Mouse (Mus musculus) bone marrow macrophage, adult 2 months (primary cell): ENCODE measurements at regions not wholly inside any gene's neighbourhood (a gene's known extent, or its start where the extent isn't known, plus 50 kb on each side); places are given as distances from the start of the nearest gene placed in this dataset.

ENCODE experiments used
- H3K27ac ChIP-seq: 2 replicates; pipeline ENCODE4 v1.5.1; 2012; ENCODE audit warnings: low read depth, low read length; ENCODE audit not compliant: insufficient read depth
- H3K4me1 ChIP-seq: 2 replicates; pipeline ENCODE4 v1.6.1; 2012; ENCODE audit warnings: low read length; ENCODE audit not compliant: control insufficient read depth, insufficient read depth
- H3K4me3 ChIP-seq: 2 replicates; pipeline ENCODE4 v1.5.1; 2012; ENCODE audit warnings: mild to moderate bottlenecking, low read length, moderate library complexity; ENCODE audit not compliant: insufficient read depth
- CTCF ChIP-seq: IDR thresholded peaks from 2 replicates; pipeline ENCODE4 v1.5.1; 2012; ENCODE audit warnings: low read depth, mild to moderate bottlenecking, low read length, moderate library complexity
- POLR2A ChIP-seq: IDR thresholded peaks from 2 replicates; pipeline ENCODE4 v1.6.1; 2012; ENCODE audit warnings: mild to moderate bottlenecking, low read depth, low read length, borderline replicate concordance

DNA sequence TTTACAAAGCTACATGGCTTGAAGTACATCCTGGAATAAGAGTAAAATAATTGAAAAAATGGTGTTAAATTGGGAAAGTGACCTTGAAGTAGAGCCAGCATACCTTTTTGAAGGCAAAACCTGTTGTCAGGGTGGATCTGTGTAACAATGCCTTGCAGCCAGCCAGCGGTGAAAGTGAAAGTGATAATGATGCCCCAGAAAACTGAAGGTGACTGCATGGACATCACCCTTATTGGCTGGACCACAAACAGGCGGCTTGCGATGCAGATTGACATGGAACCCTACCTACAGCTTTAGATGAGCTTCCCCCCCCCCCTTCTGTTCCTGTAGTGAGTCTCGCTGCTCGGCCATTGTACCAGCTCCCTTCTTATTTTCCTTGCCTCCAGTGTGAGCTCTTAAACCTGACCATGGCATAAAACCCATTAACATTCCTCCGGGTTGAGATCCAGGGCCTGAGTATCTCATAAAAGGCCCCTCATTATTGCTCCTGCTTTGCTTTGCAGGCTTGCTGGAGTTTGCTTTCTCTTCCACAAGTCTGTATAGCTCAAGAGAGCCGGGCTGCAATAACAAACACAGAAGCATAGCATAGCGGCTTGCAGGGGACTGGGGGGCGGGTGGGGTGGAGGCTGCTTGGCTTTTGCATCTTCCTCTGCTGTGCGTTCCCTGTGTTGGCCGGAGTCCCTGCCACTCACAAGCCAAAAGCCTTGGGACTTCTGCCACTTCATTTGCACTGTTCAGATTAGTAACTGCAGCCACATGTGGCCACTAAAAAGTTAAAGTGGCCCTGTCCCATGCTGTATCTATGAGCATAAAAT is 292.1 kb downstream of the Plpp3 start:
- Histone ChIP-seq H3K4me3 (no peak overlapping the region), H3K27ac (no peak overlapping the region), H3K4me1 (no peaks in the 10 kb centered on the region)
- TF ChIP-seq CTCF (no peak), POLR2A (no peak)

DNA sequence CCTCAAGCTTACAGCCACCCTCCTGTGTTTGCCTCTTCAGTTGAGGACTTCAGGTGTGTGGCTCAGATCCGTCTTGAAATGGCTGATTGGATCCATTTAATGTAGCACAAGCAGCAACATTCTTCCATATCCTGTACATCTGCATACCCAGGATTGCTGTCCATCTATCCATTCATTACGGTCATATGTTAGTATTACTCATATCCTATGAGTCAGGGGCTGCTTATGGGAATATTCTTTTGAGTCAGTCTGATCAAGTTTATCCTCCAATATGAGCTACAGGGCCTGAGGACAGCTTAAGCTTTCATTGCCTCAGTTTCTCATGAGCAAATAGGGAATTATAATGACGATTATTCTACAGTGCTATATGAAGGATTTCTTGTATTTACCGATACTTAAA is 293.7 kb downstream of the Plpp3 start:
- Histone ChIP-seq H3K4me1 (no peaks in the 10 kb centered on the region), H3K4me3 (no peak overlapping the region), H3K27ac (no peak overlapping the region)
- TF ChIP-seq POLR2A, result no peak
- TF ChIP-seq CTCF, result no peak

DNA sequence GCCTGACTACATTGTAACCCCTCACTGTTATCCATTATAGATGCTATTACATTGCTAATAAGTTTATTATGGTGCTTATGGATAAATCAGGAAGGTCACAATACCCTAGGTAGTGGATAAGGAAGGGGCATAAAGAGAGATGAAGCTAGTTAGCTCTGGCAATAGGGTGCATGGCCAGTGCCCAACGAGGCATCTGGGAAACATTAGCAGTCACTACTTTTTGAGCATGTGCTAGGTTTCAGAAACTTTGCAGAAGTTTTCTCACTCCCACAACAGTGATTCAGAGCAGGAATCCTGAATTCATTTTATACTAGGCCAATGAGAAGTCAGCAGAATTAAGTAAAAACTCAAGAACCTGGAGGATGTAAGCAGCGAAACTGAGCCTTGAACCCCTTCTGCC is 294.7 kb downstream of the Plpp3 start:
- TF ChIP-seq CTCF (no peak), POLR2A (no peak)
- Histone ChIP-seq H3K4me1 (no peaks in the 10 kb centered on the region), H3K27ac (no peak overlapping the region), H3K4me3 (no peak overlapping the region)

DNA sequence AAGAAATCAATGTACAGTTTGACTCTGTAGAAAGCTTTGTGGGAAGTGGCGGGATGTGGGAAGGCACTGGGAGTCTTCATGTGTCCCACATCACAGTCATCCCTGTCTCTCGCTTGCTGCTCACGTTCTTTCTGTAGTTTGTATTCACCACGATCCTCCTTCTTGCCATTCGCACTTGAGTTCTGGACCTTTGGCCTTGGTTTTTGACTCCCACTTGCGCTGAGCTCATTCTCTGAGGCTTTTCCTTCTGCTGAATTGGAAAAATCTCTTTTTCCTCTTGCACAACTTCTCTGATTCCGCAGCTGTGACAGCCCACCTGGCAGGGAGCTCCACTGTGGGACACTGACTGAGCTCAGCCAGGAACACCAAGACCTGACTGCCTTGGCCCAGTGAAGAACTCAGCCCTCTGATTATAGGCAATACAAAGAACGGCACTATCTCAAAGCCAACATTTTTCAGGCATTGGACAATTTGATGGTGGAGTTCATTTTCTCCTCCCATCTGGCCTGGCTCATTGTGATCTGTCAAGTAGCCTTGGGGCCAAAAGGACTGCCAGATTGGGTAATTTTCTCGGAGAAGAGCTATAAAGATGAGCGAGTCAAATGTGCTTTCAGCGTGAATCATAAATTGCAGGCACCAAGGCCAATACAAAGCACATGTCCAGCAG is 299.9 kb downstream of the Plpp3 start:
- Histone ChIP-seq H3K4me3 (no peak overlapping the region), H3K27ac (no peak overlapping the region), H3K4me1 (no peaks in the 10 kb centered on the region)
- TF ChIP-seq POLR2A (no peak), CTCF (no peak)

DNA sequence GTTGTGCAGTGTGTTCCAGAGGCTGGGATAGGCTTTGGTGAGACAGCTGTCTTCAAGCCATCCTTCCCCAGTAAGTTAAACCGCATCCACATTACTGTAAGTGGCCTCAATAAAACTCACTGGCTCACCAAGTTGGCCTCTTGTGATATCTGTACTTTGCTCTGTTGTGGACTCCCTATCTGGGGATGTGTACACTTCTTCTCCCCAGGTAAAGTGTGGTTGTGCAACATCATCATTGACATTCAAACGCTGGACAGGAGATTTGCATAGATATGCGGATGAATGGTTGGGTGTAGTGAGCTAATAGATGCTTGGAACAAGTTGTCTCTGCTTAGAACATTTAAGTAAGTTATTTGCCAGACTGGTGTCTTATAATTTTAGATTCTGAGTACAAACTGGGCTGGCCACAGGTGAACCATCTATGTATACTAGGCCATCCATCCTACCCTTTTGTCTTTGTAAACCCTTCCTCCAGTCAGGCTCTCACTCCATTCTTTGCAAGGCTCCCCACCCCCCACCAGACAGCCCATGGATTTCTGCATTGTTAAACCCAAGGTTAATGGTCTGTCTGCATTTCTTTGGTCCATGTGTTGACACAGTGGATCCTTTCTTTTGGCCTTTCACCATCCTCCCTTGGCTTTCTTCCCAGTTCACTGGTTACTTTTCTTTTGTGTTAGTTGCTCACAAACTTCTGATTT is 303.0 kb downstream of the Plpp3 start:
- H3K4me3 ChIP-seq, result no peak overlapping the region
- no peak for TF ChIP-seq CTCF
- TF ChIP-seq POLR2A, result no peak
- no peak overlapping the region for H3K27ac ChIP-seq
- H3K4me1 ChIP-seq, result no peaks in the 10 kb centered on the region

DNA sequence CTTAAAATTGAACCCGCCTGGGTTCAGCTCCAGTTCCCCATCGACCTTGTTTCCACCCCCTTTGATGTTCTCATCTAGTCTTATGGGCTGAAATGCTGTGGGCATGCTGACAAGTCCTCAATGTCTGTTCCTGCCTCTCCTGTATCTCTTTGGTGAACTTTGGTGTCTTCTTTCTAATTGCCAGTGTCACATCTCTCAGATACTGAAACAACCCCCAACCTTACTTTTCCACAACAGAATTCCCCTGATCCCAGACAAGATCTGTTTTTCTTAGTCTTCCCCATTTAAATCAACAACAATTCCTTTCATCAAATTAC is 303.5 kb downstream of the Plpp3 start:
- no peak overlapping the region for H3K4me3 ChIP-seq
- no peak for TF ChIP-seq POLR2A
- no peak for TF ChIP-seq CTCF
- H3K27ac ChIP-seq, result no peak overlapping the region
- no peaks in the 10 kb centered on the region for H3K4me1 ChIP-seq

DNA sequence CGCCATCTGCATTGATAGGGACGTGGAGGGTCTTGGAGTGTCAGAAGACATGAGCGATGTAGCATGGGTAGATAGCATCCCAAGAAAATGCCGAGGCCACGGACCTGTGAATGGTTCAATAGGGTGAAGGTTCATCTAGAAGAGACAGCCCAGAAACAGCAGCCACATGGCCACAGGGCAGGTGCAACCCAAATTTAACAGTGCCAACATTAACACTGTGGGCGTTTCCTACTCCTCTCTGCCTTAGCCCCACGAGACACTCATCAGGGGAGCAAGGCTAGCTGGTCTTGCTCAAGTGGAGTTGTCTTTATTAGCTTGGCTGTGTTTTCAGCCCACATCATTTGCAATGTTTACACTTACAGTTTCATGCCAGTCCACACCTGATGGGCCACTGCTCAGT is 310.7 kb downstream of the Plpp3 start:
- Histone ChIP-seq H3K4me1 (no peaks in the 10 kb centered on the region), H3K27ac (no peak overlapping the region), H3K4me3 (no peak overlapping the region)
- TF ChIP-seq CTCF (no peak), POLR2A (no peak)

DNA sequence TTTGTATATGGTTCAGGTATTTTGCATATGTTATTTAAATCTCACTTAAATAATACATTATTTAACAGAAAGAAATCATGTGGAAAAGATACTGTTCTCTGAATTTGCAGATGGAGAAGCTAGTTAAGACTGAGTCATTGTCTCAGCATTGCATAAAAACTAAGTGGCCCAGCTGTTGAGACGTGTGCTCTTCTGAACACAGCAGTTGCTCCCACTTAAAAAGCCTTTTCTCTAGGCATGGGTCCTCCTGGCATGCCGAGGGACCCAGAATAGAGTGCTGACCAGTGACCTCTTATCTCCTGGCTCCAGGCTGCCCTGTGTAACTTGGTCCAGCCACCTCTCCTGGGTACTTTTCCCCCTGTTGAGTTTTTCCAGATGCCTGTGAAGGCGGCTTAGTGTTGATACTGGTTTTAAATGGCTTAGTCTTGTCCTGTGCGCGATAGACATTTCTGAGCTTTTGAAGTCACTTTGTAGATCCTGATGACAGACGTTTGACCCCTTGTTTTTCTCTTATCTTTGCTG is 312.2 kb downstream of the Plpp3 start:
- TF ChIP-seq POLR2A (no peak), CTCF (no peak)
- H3K4me1 ChIP-seq, result no peaks in the 10 kb centered on the region
- no peak overlapping the region for H3K4me3 ChIP-seq
- H3K27ac ChIP-seq, result no peak overlapping the region

DNA sequence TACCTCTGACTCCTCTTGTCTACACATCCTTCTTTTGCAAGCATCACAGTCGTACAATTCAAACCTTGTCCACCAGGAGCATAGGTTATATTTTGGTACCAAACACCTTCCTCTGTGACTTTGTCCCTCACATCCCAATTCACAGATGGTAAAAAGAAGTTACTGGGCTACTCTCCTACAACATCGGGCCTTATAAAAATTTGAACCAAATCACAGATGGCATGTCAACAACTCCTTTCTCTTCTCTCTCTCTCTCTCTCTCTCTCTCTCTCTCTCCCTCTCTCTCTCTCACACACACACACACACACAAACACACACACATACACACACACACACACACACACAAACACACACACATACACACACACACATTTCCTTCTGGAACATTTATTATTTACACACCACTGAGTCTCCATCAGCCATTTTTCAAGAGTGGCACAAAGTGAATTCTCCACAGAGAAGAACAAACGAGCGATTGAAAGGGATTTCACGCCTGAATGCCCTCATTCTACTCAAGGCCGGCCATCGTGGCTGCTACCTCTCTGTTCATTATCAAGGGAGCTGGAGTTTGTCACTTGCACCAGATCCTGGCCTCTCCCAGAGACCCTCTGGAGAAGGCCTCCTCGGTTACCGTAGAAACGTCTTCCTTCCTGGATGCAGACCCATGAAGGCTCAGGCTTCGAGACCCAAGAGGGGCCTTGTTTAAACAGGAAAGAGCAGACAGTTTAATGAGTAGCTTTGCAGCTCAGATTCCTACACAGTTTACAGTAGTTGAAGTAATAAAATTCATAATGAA is 314.7 kb upstream of the Gm12728 start:
- H3K4me3 ChIP-seq, result no peak overlapping the region
- TF ChIP-seq CTCF (no peak), POLR2A (no peak)
- no peaks in the 10 kb centered on the region for H3K4me1 ChIP-seq
- H3K27ac ChIP-seq, result no peak overlapping the region
